Mouse (Mus musculus): Measurements from ENCODE around the gene Rora.

GRCm38 (mm10) chr9:69055302-69055701 lies 401.7 kb downstream of the Rora start:
- TF ChIP-seq CTCF (IDR thresholded peaks at IDR 0.05; ENCODE audit: low read depth, low read length) (no peak), POLR2A (IDR thresholded peaks at IDR 0.05; ENCODE audit: extremely low read depth, insufficient read depth, low read length) (no peak)
